Comparison of ENCODE assay signal across 16 mouse cellular contexts in the genomic region with DNA sequence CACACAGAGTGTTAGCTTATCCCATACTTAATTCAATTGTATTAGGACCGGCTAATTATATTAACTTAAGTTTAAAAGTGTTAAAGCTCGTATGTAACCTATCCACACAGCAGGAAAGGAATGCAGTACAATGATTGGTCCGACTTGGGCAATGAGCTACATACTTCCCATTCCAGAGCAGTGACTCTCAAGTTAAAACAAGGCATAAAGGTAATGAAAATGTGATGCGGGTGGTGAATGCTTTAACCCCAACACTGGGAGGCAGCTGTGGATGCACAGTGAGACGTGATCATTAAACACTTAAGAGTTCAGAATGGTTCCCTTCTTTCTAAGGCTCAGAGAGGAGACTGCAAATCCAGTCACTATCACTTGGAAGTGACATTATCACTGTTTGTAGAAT. TPM values are rescaled to one million over a fixed set of nuclear protein-coding genes. Genes with fewer than 3 reads are reported as not detected.
DNase-seq lines count a peak whose midpoint lies in the region; ATAC-seq and TF ChIP-seq lines count a peak whose summit lies in the region.
"Had no signal": no experiment of that assay in that cellular context is flagged by ENCODE, and none has a peak within 500 bp of the region (broad histone marks: within the 10 kb centered on the region; RNA-seq: fewer than 3 reads in every experiment).

No protein-coding gene starts in this region.

- no peak for TF ChIP-seq CTCF in lung, postnatal 0 days (IDR thresholded peaks at IDR 0.05)
- TF ChIP-seq CTCF in liver, postnatal 0 days (IDR thresholded peaks at IDR 0.05; ENCODE audit: low read depth): no peak

- TF ChIP-seq POLR2A in myocyte (IDR thresholded peaks at IDR 0.05; ENCODE audit: insufficient read length, low read depth): peak; percentile 11

- H3K36me3 ChIP-seq in lung, postnatal 0 days (ENCODE audit: insufficient read depth, low read length): peaks cover 11% of the 10 kb centered on the region; the same call in 1 of the 2 replicates
- peaks cover 36% of the 10 kb centered on the region for H3K36me3 ChIP-seq in heart, embryonic 13.5 days
- H3K36me3 ChIP-seq in myocyte (ENCODE audit: control insufficient read depth, insufficient read depth): peaks cover 26% of the 10 kb centered on the region
- H3K36me3 ChIP-seq in liver, postnatal 0 days (replicated peaks; ENCODE audit: insufficient read depth, low read length): peaks cover 18% of the 10 kb centered on the region

- no peak overlapping the region; the same call in 1 of the 2 replicates for H3K4me2 ChIP-seq in lung, postnatal 0 days (replicated peaks; ENCODE audit: low read depth, low read length)
- peak overlapping the region; percentile 79 for H3K4me2 ChIP-seq in heart, embryonic 13.5 days
- peak overlapping the region; percentile 91 for H3K4me2 ChIP-seq in myocyte (ENCODE audit: low read depth)
- H3K4me2 ChIP-seq in liver, postnatal 0 days (ENCODE audit: low read depth, low read length): no peak overlapping the region
- H3K4me2 ChIP-seq: liver, embryonic 11.5 days had no signal

- no peak overlapping the region for H3ac ChIP-seq in myocyte (ENCODE audit: control insufficient read depth, insufficient read length)

- TF ChIP-seq EP300 in lung, postnatal 0 days (IDR thresholded peaks at IDR 0.05): peak; percentile 83
- no peak for TF ChIP-seq EP300 in liver, postnatal 0 days (IDR thresholded peaks at IDR 0.05; ENCODE audit: low read depth)

- peaks cover 73% of the 10 kb centered on the region for H3K79me2 ChIP-seq in myocyte (ENCODE audit: control insufficient read depth, insufficient read depth)

- ATAC-seq in lung, postnatal 0 days: no peak
- no peak for ATAC-seq in heart, embryonic 13.5 days (ENCODE audit: extremely low read depth, insufficient number of reproducible peaks, low FRiP score, low TSS enrichment)
- no peak for ATAC-seq in liver, postnatal 0 days
- ATAC-seq: CD4-positive, CD25-positive, alpha-beta regulatory T cell, adult 4 months; intestine, postnatal 0 days had no signal

- 30% methylated on average over 5 of the region's 5 CpGs for WGBS in lung, postnatal 0 days
- WGBS in heart, embryonic 13.5 days: 26% methylated on average over 5 of the region's 5 CpGs
- 72% methylated on average over 5 of the region's 5 CpGs for WGBS in liver, postnatal 0 days (ENCODE audit: insufficient replicate concordance)

- H3K4me1 ChIP-seq in lung, postnatal 0 days (ENCODE audit: insufficient read depth, low read depth, low read length): peaks cover 13% of the 10 kb centered on the region; the same call in 1 of the 2 replicates
- H3K4me1 ChIP-seq in heart, embryonic 13.5 days: peaks cover 74% of the 10 kb centered on the region
- peaks cover 28% of the 10 kb centered on the region for H3K4me1 ChIP-seq in liver, postnatal 0 days (ENCODE audit: insufficient read depth)

- 0 out of 2 replicates have a peak overlapping the region, but pooled peaks have one; percentile 51 for H3K27ac ChIP-seq in lung, postnatal 0 days (ENCODE audit: low read length)
- H3K27ac ChIP-seq in heart, embryonic 13.5 days (replicated peaks): peak overlapping the region; percentile 96
- H3K27ac ChIP-seq in liver, postnatal 0 days (ENCODE audit: low read depth): no peak overlapping the region
- H3K27ac ChIP-seq: hindbrain, embryonic 10.5 days; midbrain, embryonic 10.5 days had no signal

- no peak overlapping the region for H3K9ac ChIP-seq in lung, postnatal 0 days (replicated peaks; ENCODE audit: low read depth)
- peak overlapping the region; percentile 100 for H3K9ac ChIP-seq in heart, embryonic 13.5 days
- no peak overlapping the region for H3K9ac ChIP-seq in liver, postnatal 0 days (replicated peaks)

- H3K27me3 ChIP-seq in lung, postnatal 0 days (replicated peaks; ENCODE audit: insufficient read depth, low read length): no peaks in the 10 kb centered on the region
- H3K27me3 ChIP-seq in heart, embryonic 13.5 days (replicated peaks): no peaks in the 10 kb centered on the region
- no peaks in the 10 kb centered on the region for H3K27me3 ChIP-seq in myocyte (ENCODE audit: control insufficient read depth, insufficient read depth, insufficient read length)
- no peaks in the 10 kb centered on the region for H3K27me3 ChIP-seq in liver, postnatal 0 days (ENCODE audit: insufficient read depth, low read length)

- DNase-seq in heart, adult 18-20 months: peak; percentile 52 to 59
- no peak for DNase-seq in heart, adult 9 months (ENCODE audit: low spot score in 2 of 2)
- peak; percentile 89 for DNase-seq in lung, postnatal 0 days (ENCODE audit: low spot score)
- no peak for DNase-seq in lung, postnatal 4 days
- DNase-seq in liver, postnatal 0 days: no peak
- DNase-seq in cerebellum, postnatal 25 days: no peak
- DNase-seq: adrenal gland, postnatal 36 days; cerebellum, adult 11 months; thymus, adult 18-20 months had no signal

- no peak overlapping the region for H3K4me3 ChIP-seq in lung, postnatal 0 days (ENCODE audit: low read depth, low read length)
- H3K4me3 ChIP-seq in heart, embryonic 13.5 days: peak overlapping the region; percentile 95
- peak overlapping the region; percentile 85 for H3K4me3 ChIP-seq in myocyte
- no peak overlapping the region for H3K4me3 ChIP-seq in liver, postnatal 0 days (ENCODE audit: low read depth, low read length)
- H3K4me3 ChIP-seq: hindbrain, embryonic 10.5 days; midbrain, embryonic 10.5 days had no signal

- no peaks in the 10 kb centered on the region for H3K9me3 ChIP-seq in lung, postnatal 0 days (ENCODE audit: low read length)
- no peaks in the 10 kb centered on the region for H3K9me3 ChIP-seq in heart, embryonic 13.5 days
- H3K9me3 ChIP-seq in liver, postnatal 0 days (ENCODE audit: low read length): no peaks in the 10 kb centered on the region
- H3K9me3 ChIP-seq: hindbrain, embryonic 10.5 days; midbrain, embryonic 10.5 days had no signal

TF ChIP-seq in myocyte, 11 proteins besides CTCF, POLR2A, EP300 and RAD21:
- peak in 2 of 3 experiments; percentile 27 to 46 for TF ChIP-seq MYOD1 (IDR thresholded peaks at IDR 0.05; ENCODE audit: control insufficient read depth in 1 of 3, insufficient read length in 2 of 3, low read depth in 2 of 3)
- TF ChIP-seq TCF3 (IDR thresholded peaks at IDR 0.05; ENCODE audit: insufficient read length, low read depth): no peak
- peak; percentile 23; the same call in 1 of the 2 replicates for TF ChIP-seq CEBPB (IDR thresholded peaks at IDR 0.05; ENCODE audit: insufficient read depth, poor library complexity, severe bottlenecking)
- TF ChIP-seq MYOG (IDR thresholded peaks at IDR 0.05; ENCODE audit: control insufficient read depth in 1 of 3, insufficient read depth in 1 of 3, insufficient read length in 2 of 3, low read depth in 2 of 3): peak in 1 of 3 experiments; percentile 11
- TF ChIP-seq USF1 (IDR thresholded peaks at IDR 0.05; ENCODE audit: low read depth): no peak
- TF ChIP-seq SRF (IDR thresholded peaks at IDR 0.05; ENCODE audit: control insufficient read depth, insufficient read length, low read depth): no peak

RNA-seq across cellular contexts. Expression of a gene that starts 3.2 kb away (rescaled TPM):
- total RNA-seq in heart, adult 18-20 months (2021): 1,000 to 10,000 TPM in 1 of 2 experiments, 100 to 1,000 TPM in 1; 977 to 1,053 TPM
- polyA plus RNA-seq in lung, postnatal 0 days (2015; fragmentation: Nextera tagmentation; extraction: Ambion mirVana): 9.2 and 12.7 TPM in 2 replicates
- polyA plus RNA-seq in heart, embryonic 13.5 days (2015; fragmentation: Nextera tagmentation; extraction: Ambion mirVana): 156 and 169 TPM in 2 replicates
- 52.7 TPM for polyA plus RNA-seq in myocyte (2012; fragmentation: generic; extraction: Trizol)
- polyA plus RNA-seq in liver, postnatal 0 days (2015; fragmentation: Nextera tagmentation; extraction: Ambion mirVana): 2.1 and 4.4 TPM in 2 replicates

RNA-seq across cellular contexts. Expression of a gene that starts 3.5 kb away (rescaled TPM):
- total RNA-seq in heart, adult 18-20 months (2021): 1,000 to 10,000 TPM in 1 of 2 experiments, 100 to 1,000 TPM in 1; 965 to 1,012 TPM
- 1,283 and 1,300 TPM in 2 replicates for polyA plus RNA-seq in lung, postnatal 0 days (2015; fragmentation: Nextera tagmentation; extraction: Ambion mirVana)
- polyA plus RNA-seq in heart, embryonic 13.5 days (2015; fragmentation: Nextera tagmentation; extraction: Ambion mirVana): 728 and 793 TPM in 2 replicates
- polyA plus RNA-seq in myocyte (2012; fragmentation: generic; extraction: Trizol): 880 TPM
- 195 and 199 TPM in 2 replicates for polyA plus RNA-seq in liver, postnatal 0 days (2015; fragmentation: Nextera tagmentation; extraction: Ambion mirVana)

Comparison
In these comparisons a context has a peak if more than half of its experiments do, and no peak if none do; other contexts are left out.
1. DNase-seq: peak in heart, adult 18-20 months (2 of 2) and lung, postnatal 0 days (single experiment); none in heart, adult 9 months (0 of 2), lung, postnatal 4 days (0 of 2), liver, postnatal 0 days (single experiment) and cerebellum, postnatal 25 days (0 of 2).
2. H3K4me2 ChIP-seq: peak in heart, embryonic 13.5 days (single experiment) and myocyte (single experiment); none in lung, postnatal 0 days (single experiment) and liver, postnatal 0 days (single experiment).
3. H3K4me3 ChIP-seq: peak in heart, embryonic 13.5 days (single experiment) and myocyte (single experiment); none in lung, postnatal 0 days (single experiment) and liver, postnatal 0 days (single experiment).